Mouse (Mus musculus): ENCODE data around the gene Ints5.

DNA sequence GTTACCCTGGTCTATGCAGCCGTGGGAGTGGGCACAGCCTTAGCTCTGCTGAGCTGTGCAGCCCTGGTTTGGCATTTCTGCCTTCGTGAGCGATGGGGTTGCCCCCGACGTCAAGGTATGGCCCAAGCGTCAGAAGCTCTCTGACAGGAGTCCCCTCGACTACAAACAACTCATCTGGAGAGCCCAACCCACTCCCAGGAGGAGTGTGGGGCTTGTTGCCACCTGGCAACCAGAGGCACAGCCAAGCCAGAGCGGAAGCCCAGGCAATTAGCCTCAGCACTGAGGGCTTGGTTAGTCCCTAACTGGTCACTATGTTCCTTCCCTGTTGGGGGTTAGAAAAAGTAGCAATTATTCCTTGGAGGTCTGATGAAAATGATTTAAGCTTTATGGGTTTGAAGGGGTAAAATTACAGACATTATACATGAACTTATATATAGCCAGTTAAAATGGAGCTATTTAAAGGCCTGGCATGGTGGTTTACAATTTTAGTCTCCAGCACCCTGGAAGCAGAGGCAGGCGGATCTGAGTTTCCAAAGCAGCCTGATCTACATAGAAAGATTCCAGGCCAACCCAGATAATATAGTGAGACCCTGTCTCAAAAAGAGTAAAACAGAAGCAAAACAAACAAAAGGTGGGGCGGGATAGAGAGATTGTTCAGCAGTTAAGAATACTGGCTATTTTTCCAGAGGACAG lies 40.4 kb upstream of the Ints5 start:
- TF ChIP-seq CTCF (IDR thresholded peaks at IDR 0.05; ENCODE audit: control insufficient read depth, insufficient read depth, insufficient read length): no peak
- TF ChIP-seq USF1 (IDR thresholded peaks at IDR 0.05; ENCODE audit: low read depth): no peak
- no peak for TF ChIP-seq FOSL1 (IDR thresholded peaks at IDR 0.05; ENCODE audit: insufficient read depth, low read length, poor library complexity, severe bottlenecking)
